Mouse (Mus musculus) embryo, embryonic 11.5 days (tissue): ENCODE data around the gene Krtap6-1.
A peak's percentile ranks its signal among the peaks of the same experiment; 100 is the strongest.
"Not testable (repeated sequence)": the region's sequence is repeated elsewhere in the genome, so short reads cannot be mapped to it uniquely, and the experiment has no call there.

Experiments used
- DNase-seq: peaks from one replicate; pipeline ENCODE4 v3.0.0-alpha.2; 2012; ENCODE audit warnings: low read depth, low spot score

Krtap6-1 gene

GRCm38 (mm10) chr16:89031399-89031798 lies at the start of gene Krtap6-1:
TSS of gene Krtap6-1 (plus strand) at chr16:89031699.
- DNase-seq: not testable (repeated sequence)

- no peak for DNase-seq
Measured at GRCm38 (mm10) chr16:89010659-89011058, 20.8 kb upstream of the Krtap6-1 start, which contains the start of gene Krtap22-2. TSS of gene Krtap22-2 (minus strand) at chr16:89010759.

- no peak for DNase-seq
Measured at GRCm38 (mm10) chr16:89013973-89014372, 17.5 kb upstream of the Krtap6-1 start.

- not testable (repeated sequence) for DNase-seq
Measured at GRCm38 (mm10) chr16:89014984-89015383, 16.5 kb upstream of the Krtap6-1 start, which contains the start of gene Gm10229. TSS of gene Gm10229 (plus strand) at chr16:89015284.

- not testable (repeated sequence) for DNase-seq
Measured at GRCm38 (mm10) chr16:89041372-89041771, 9.9 kb downstream of the Krtap6-1 start, which contains the start of gene Gm10228. TSS of gene Gm10228 (minus strand) at chr16:89041472.

- DNase-seq: no peak
Measured at GRCm38 (mm10) chr16:89047783-89048182, 16.3 kb downstream of the Krtap6-1 start, which contains the start of gene Krtap6-5. TSS of gene Krtap6-5 (minus strand) at chr16:89047883.

GRCm38 (mm10) chr16:89063902-89064301 lies 32.4 kb downstream of the Krtap6-1 start, which contains the start of gene 1110025L11Rik:
TSS of gene 1110025L11Rik (minus strand) at chr16:89064002.
- DNase-seq: not testable (repeated sequence)

GRCm38 (mm10) chr16:89071041-89071440 lies 39.5 kb downstream of the Krtap6-1 start:
- peak; percentile 57 for DNase-seq
